Mouse (Mus musculus) frontal cortex, postnatal 36 days (tissue): ENCODE results near the gene Med25.
"Not testable (repeated sequence)": the region's sequence is repeated elsewhere in the genome, so short reads cannot be mapped to it uniquely, and the experiment has no call there.

Source experiments
- DNase-seq, 2 experiments: peaks; one replicate each; pipeline ENCODE4 v3.0.0; 2022; ENCODE audit warnings: low spot score in 2 of 2

Gene Med25

GRCm38 (mm10) chr7:44893197-44893596 lies 685 bp upstream of the Med25 start:
- no peak for DNase-seq

- DNase-seq = no peak
Observed at GRCm38 (mm10) chr7:44891611-44892010, 901 bp downstream of the Med25 start.

- DNase-seq = no peak
Observed at GRCm38 (mm10) chr7:44890737-44891136, 1.8 kb downstream of the Med25 start.

GRCm38 (mm10) chr7:44890180-44890579 lies 2.3 kb downstream of the Med25 start:
- no peak for DNase-seq

GRCm38 (mm10) chr7:44888256-44889105 lies 4.0 kb downstream of the Med25 start:
- DNase-seq = no peak

GRCm38 (mm10) chr7:44886964-44887363 lies 5.5 kb downstream of the Med25 start:
- no peak for DNase-seq

GRCm38 (mm10) chr7:44884637-44885036 lies 7.9 kb downstream of the Med25 start:
- no peak for DNase-seq

- DNase-seq = no peak
Observed at GRCm38 (mm10) chr7:44883036-44883435, 9.5 kb downstream of the Med25 start.

GRCm38 (mm10) chr7:44877833-44878232 lies 14.7 kb downstream of the Med25 start:
- no peak for DNase-seq

GRCm38 (mm10) chr7:44871774-44872173 lies 20.7 kb downstream of the Med25 start:
- not testable (repeated sequence) for DNase-seq

GRCm38 (mm10) chr7:44871181-44871580 lies 21.3 kb downstream of the Med25 start:
- DNase-seq = no peak

- DNase-seq = no peak
Observed at GRCm38 (mm10) chr7:44870614-44871013, 21.9 kb downstream of the Med25 start.

- DNase-seq = peak; percentile 94 to 98
Observed at GRCm38 (mm10) chr7:44869697-44870528, 22.6 kb downstream of the Med25 start, which contains the start of gene Ptov1. Gene Ptov1 (minus strand): TSS chr7:44869788.

GRCm38 (mm10) chr7:44868919-44869696 lies 23.4 kb downstream of the Med25 start:
- no peak for DNase-seq

- DNase-seq = no peak
Observed at GRCm38 (mm10) chr7:44868465-44868864, 24.0 kb downstream of the Med25 start.

GRCm38 (mm10) chr7:44867802-44868201 lies 24.7 kb downstream of the Med25 start:
- no peak for DNase-seq

GRCm38 (mm10) chr7:44867010-44867702 lies 25.4 kb downstream of the Med25 start:
- no peak for DNase-seq

- DNase-seq = no peak
Observed at GRCm38 (mm10) chr7:44866276-44867009, 26.1 kb downstream of the Med25 start.

- no peak for DNase-seq
Observed at GRCm38 (mm10) chr7:44864595-44865542, 27.6 kb downstream of the Med25 start.
